Mouse (Mus musculus): ENCODE results near the gene Dnajb13. TPM values are rescaled to one million over a fixed set of nuclear protein-coding genes. Genes with fewer than 3 reads are reported as not detected.
A peak's percentile ranks its signal among the peaks of the same experiment; 100 is the strongest.

Dnajb13 gene
- polyA plus RNA-seq (2015; fragmentation: Nextera tagmentation; extraction: Ambion mirVana) = 0.18 and 0.26 TPM in 2 replicates

- 50% methylated on average over 11 of the region's 11 CpGs for WGBS
- H3K27me3 ChIP-seq = peaks cover 6% of the 10 kb centered on the region; the same call in 1 of the 2 replicates
- no peak within 1 kb of the TSS for H3K9ac ChIP-seq
- H3K27ac ChIP-seq = no peak within 1 kb of the TSS
- H3K4me2 ChIP-seq = peak within 1 kb of the TSS; percentile 16; the same call in 1 of the 2 replicates
- no peaks in the 10 kb centered on the region for H3K4me1 ChIP-seq
- no peaks in the 10 kb centered on the region for H3K9me3 ChIP-seq
- no peak within 1 kb of the TSS; the same call in 1 of the 2 replicates for H3K4me3 ChIP-seq
- H3K36me3 ChIP-seq = no peaks in the 10 kb centered on the region
- ATAC-seq (ENCODE audit: insufficient number of reproducible peaks, insufficient read depth, low FRiP score, low TSS enrichment, low read depth) = no peak
Measured at GRCm38 (mm10) chr7:100514573-100514972, at the start of gene Dnajb13. Gene Dnajb13 (minus strand): TSS chr7:100514960.

- no peaks in the 10 kb centered on the region for H3K27me3 ChIP-seq
- no peak overlapping the region for H3K9ac ChIP-seq
- H3K4me1 ChIP-seq = no peaks in the 10 kb centered on the region; the same call in 1 of the 2 replicates
- 63% methylated on average over 11 of the region's 11 CpGs for WGBS
- no peak overlapping the region for H3K4me2 ChIP-seq
- H3K36me3 ChIP-seq = peaks cover 10% of the 10 kb centered on the region; the same call in 1 of the 2 replicates
- peak overlapping the region; percentile 14 for H3K27ac ChIP-seq
- no peaks in the 10 kb centered on the region for H3K9me3 ChIP-seq
- ATAC-seq (ENCODE audit: insufficient number of reproducible peaks, insufficient read depth, low FRiP score, low TSS enrichment, low read depth) = no peak
- no peak overlapping the region for H3K4me3 ChIP-seq
Measured at GRCm38 (mm10) chr7:100561861-100562587, 47.3 kb upstream of the Dnajb13 start.

GRCm38 (mm10) chr7:100559331-100559730 is 44.6 kb upstream of the Dnajb13 start:
- Histone ChIP-seq H3K4me3 (no peak overlapping the region), H3K36me3 (0 out of 2 replicates have a peak, but pooled peaks cover 2% of the 10 kb centered on the region), H3K9me3 (no peaks in the 10 kb centered on the region), H3K27ac (no peak overlapping the region), H3K4me1 (peaks cover 11% of the 10 kb centered on the region), H3K9ac (no peak overlapping the region), H3K27me3 (no peaks in the 10 kb centered on the region), H3K4me2 (no peak overlapping the region)
- no peak for ATAC-seq (ENCODE audit: insufficient number of reproducible peaks, insufficient read depth, low FRiP score, low TSS enrichment, low read depth)
- 77% methylated on average over 4 of the region's 4 CpGs for WGBS

DNA sequence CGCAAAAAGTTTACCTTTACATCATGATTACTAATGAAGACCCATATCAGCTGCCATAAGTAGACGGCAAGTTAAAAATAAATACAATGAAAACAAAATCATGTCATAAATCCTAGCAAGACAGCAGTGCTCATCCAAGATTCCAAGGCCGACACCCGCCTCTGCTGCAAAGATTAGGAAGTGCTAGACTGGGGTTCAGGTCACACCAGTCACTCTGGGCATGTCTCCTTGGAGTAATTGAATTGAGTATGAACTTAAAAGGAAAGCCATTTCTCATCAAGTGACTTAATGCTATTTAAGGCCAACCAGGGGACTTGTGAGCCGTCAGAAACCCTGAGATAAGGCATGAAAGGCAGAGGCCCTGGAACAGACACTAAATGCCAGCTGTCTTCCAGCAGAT is 42.5 kb upstream of the Dnajb13 start:
- Histone ChIP-seq H3K9ac (no peak overlapping the region), H3K9me3 (no peaks in the 10 kb centered on the region), H3K4me2 (no peak overlapping the region), H3K27ac (no peak overlapping the region), H3K27me3 (no peaks in the 10 kb centered on the region), H3K4me1 (peaks cover 11% of the 10 kb centered on the region), H3K4me3 (no peak overlapping the region), H3K36me3 (peaks cover 5% of the 10 kb centered on the region; the same call in 1 of the 2 replicates)
- no peak for ATAC-seq (ENCODE audit: insufficient number of reproducible peaks, insufficient read depth, low FRiP score, low TSS enrichment, low read depth)
- WGBS = 91% methylated on average over 5 of the region's 5 CpGs

GRCm38 (mm10) chr7:100555431-100555951 is 40.7 kb upstream of the Dnajb13 start:
- H3K36me3 ChIP-seq = peaks cover 18% of the 10 kb centered on the region; the same call in 1 of the 2 replicates
- no peaks in the 10 kb centered on the region for H3K27me3 ChIP-seq
- 0 out of 2 replicates have a peak, but pooled peaks have one; percentile 43 for ATAC-seq (ENCODE audit: insufficient number of reproducible peaks, insufficient read depth, low FRiP score, low TSS enrichment, low read depth)
- H3K4me1 ChIP-seq = peaks cover 11% of the 10 kb centered on the region
- no peaks in the 10 kb centered on the region for H3K9me3 ChIP-seq
- peak overlapping the region; percentile 44 for H3K9ac ChIP-seq
- H3K27ac ChIP-seq = peak overlapping the region; percentile 89
- H3K4me2 ChIP-seq = peak overlapping the region; percentile 40
- no peak overlapping the region for H3K4me3 ChIP-seq
- WGBS = 19% methylated on average over 13 of the region's 13 CpGs

GRCm38 (mm10) chr7:100554939-100555338 is 40.2 kb upstream of the Dnajb13 start:
- WGBS = 64% methylated on average over 5 of the region's 5 CpGs

GRCm38 (mm10) chr7:100550338-100551007 is 35.7 kb upstream of the Dnajb13 start:
- ATAC-seq (ENCODE audit: insufficient number of reproducible peaks, insufficient read depth, low FRiP score, low TSS enrichment, low read depth) = no peak
- Histone ChIP-seq H3K4me3 (no peak overlapping the region), H3K4me1 (peaks cover 11% of the 10 kb centered on the region), H3K27ac (no peak overlapping the region), H3K4me2 (no peak overlapping the region), H3K9ac (no peak overlapping the region), H3K9me3 (no peaks in the 10 kb centered on the region), H3K36me3 (peaks cover 38% of the 10 kb centered on the region), H3K27me3 (no peaks in the 10 kb centered on the region)
- 57% methylated on average over 5 of the region's 5 CpGs for WGBS

More at GRCm38 (mm10) chr7:100554939-100555338, 40.2 kb upstream of the Dnajb13 start:
- no peak for ATAC-seq (ENCODE audit: insufficient number of reproducible peaks, insufficient read depth, low FRiP score, low TSS enrichment, low read depth)
- Histone ChIP-seq H3K4me2 (no peak overlapping the region), H3K4me3 (no peak overlapping the region), H3K4me1 (peaks cover 11% of the 10 kb centered on the region), H3K27ac (peak overlapping the region; percentile 89), H3K9ac (no peak overlapping the region), H3K9me3 (no peaks in the 10 kb centered on the region), H3K36me3 (peaks cover 18% of the 10 kb centered on the region; the same call in 1 of the 2 replicates), H3K27me3 (no peaks in the 10 kb centered on the region)

- no peak overlapping the region for H3K9ac ChIP-seq
- no peak overlapping the region for H3K27ac ChIP-seq
- no peaks in the 10 kb centered on the region for H3K9me3 ChIP-seq
- H3K27me3 ChIP-seq = no peaks in the 10 kb centered on the region
- 88% methylated on average over 3 of the region's 3 CpGs for WGBS
- no peak overlapping the region for H3K4me2 ChIP-seq
- ATAC-seq (ENCODE audit: insufficient number of reproducible peaks, insufficient read depth, low FRiP score, low TSS enrichment, low read depth) = no peak
- H3K4me3 ChIP-seq = no peak overlapping the region
- peaks cover 38% of the 10 kb centered on the region for H3K36me3 ChIP-seq
- H3K4me1 ChIP-seq = peaks cover 6% of the 10 kb centered on the region
Measured at GRCm38 (mm10) chr7:100549796-100550195, 35.0 kb upstream of the Dnajb13 start.

DNA sequence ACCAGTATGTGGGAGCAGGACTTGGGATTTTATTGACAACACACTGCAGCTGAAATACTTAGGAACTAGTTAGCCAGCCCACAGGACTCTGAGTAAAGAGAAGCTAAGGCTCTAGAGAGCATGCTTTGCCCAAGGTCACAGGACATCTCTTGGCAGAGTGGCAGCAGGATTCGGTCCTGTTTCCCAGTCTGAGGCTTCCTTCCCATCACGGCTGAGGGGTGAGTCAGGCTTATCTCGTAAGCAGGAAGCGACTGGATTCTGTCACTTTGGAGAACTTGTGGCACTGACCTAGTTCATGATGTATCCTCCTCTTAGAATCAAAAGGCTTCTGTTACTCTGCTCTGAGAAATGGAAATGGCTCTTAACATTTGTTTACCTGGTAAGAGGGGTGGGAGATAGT is 32.9 kb upstream of the Dnajb13 start:
- Histone ChIP-seq H3K27ac (no peak overlapping the region), H3K9me3 (no peaks in the 10 kb centered on the region), H3K36me3 (peaks cover 38% of the 10 kb centered on the region), H3K4me2 (no peak overlapping the region), H3K4me1 (0 out of 2 replicates have a peak, but pooled peaks cover 3% of the 10 kb centered on the region), H3K4me3 (no peak overlapping the region), H3K27me3 (no peaks in the 10 kb centered on the region), H3K9ac (no peak overlapping the region)
- WGBS = 77% methylated on average over 4 of the region's 4 CpGs
- ATAC-seq (ENCODE audit: insufficient number of reproducible peaks, insufficient read depth, low FRiP score, low TSS enrichment, low read depth) = no peak

GRCm38 (mm10) chr7:100544437-100544836 is 29.7 kb upstream of the Dnajb13 start:
- 0 out of 2 replicates have a peak, but pooled peaks cover 3% of the 10 kb centered on the region for H3K4me1 ChIP-seq
- H3K9ac ChIP-seq = no peak overlapping the region
- no peaks in the 10 kb centered on the region for H3K27me3 ChIP-seq
- no peak overlapping the region for H3K27ac ChIP-seq
- no peak overlapping the region for H3K4me3 ChIP-seq
- no peak overlapping the region for H3K4me2 ChIP-seq
- 61% methylated on average over 1 of the region's 1 CpGs for WGBS
- no peak for ATAC-seq (ENCODE audit: insufficient number of reproducible peaks, insufficient read depth, low FRiP score, low TSS enrichment, low read depth)
- peaks cover 34% of the 10 kb centered on the region for H3K36me3 ChIP-seq
- no peaks in the 10 kb centered on the region for H3K9me3 ChIP-seq

DNA sequence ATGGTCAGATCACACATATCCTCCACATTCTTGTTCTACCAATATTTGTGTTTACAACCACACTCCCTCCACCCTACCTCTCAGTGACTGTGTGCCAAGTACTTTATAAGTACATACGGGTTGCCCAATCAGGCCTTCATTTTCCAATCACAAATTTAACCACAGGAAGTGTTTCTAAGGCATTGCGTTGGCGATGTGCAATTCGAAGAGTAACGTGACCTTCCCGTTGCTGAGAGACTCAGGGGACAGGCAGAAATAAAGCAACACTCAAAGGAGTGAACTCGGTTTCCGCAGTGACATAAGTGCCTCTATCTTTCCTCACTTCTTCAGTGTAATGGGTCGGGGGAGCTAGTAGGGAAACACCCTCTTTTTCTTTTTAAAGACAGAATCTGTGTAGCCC is 24.8 kb upstream of the Dnajb13 start:
- Histone ChIP-seq H3K4me2 (no peak overlapping the region), H3K9me3 (no peaks in the 10 kb centered on the region), H3K27me3 (no peaks in the 10 kb centered on the region), H3K4me3 (no peak overlapping the region), H3K36me3 (peaks cover 19% of the 10 kb centered on the region), H3K4me1 (peaks cover 10% of the 10 kb centered on the region), H3K27ac (no peak overlapping the region), H3K9ac (no peak overlapping the region)
- no peak for ATAC-seq (ENCODE audit: insufficient number of reproducible peaks, insufficient read depth, low FRiP score, low TSS enrichment, low read depth)
- 92% methylated on average over 9 of the region's 9 CpGs for WGBS
